Mouse (Mus musculus): ENCODE measurements around the gene Sypl.

Gene Sypl

GRCm38 (mm10) chr12:32953596-32954215 is at the start of gene Sypl:
Sypl (plus strand) TSS chr12:32953891.
- peak; percentile 96 for DNase-seq (ENCODE audit: low read depth, low spot score)

GRCm38 (mm10) chr12:32909686-32910085 is 44.0 kb upstream of the Sypl start:
- DNase-seq (ENCODE audit: low read depth, low spot score), result no peak

GRCm38 (mm10) chr12:32910092-32910491 is 43.6 kb upstream of the Sypl start:
- DNase-seq (ENCODE audit: low read depth, low spot score), result peak; percentile 82

- peak; percentile 71 for DNase-seq (ENCODE audit: low read depth, low spot score)
These were observed 43.0 kb upstream of the Sypl start for GRCm38 (mm10) chr12:32910560-32911194.

GRCm38 (mm10) chr12:32911569-32911968 is 42.1 kb upstream of the Sypl start:
- DNase-seq (ENCODE audit: low read depth, low spot score), result no peak

- DNase-seq (ENCODE audit: low read depth, low spot score), result no peak
These were observed 40.9 kb upstream of the Sypl start for GRCm38 (mm10) chr12:32912772-32913171.

GRCm38 (mm10) chr12:32918683-32919082 is 35.0 kb upstream of the Sypl start:
- no peak for DNase-seq (ENCODE audit: low read depth, low spot score)

- DNase-seq (ENCODE audit: low read depth, low spot score), result no peak
These were observed 34.6 kb upstream of the Sypl start for GRCm38 (mm10) chr12:32919091-32919490.

GRCm38 (mm10) chr12:32919527-32919926 is 34.2 kb upstream of the Sypl start:
- DNase-seq (ENCODE audit: low read depth, low spot score), result no peak

- no peak for DNase-seq (ENCODE audit: low read depth, low spot score)
These were observed 33.4 kb upstream of the Sypl start for GRCm38 (mm10) chr12:32920185-32920788.

GRCm38 (mm10) chr12:32921071-32921470 is 32.6 kb upstream of the Sypl start:
- no peak for DNase-seq (ENCODE audit: low read depth, low spot score)

- no peak for DNase-seq (ENCODE audit: low read depth, low spot score)
These were observed 32.1 kb upstream of the Sypl start for GRCm38 (mm10) chr12:32921532-32922131.

GRCm38 (mm10) chr12:32924245-32924644 is 29.4 kb upstream of the Sypl start:
- no peak for DNase-seq (ENCODE audit: low read depth, low spot score)

GRCm38 (mm10) chr12:32926331-32927172 is 27.1 kb upstream of the Sypl start:
- DNase-seq (ENCODE audit: low read depth, low spot score), result no peak

GRCm38 (mm10) chr12:32927231-32927835 is 26.4 kb upstream of the Sypl start:
- no peak for DNase-seq (ENCODE audit: low read depth, low spot score)

GRCm38 (mm10) chr12:32928180-32928579 is 25.5 kb upstream of the Sypl start:
- no peak for DNase-seq (ENCODE audit: low read depth, low spot score)

GRCm38 (mm10) chr12:32929831-32930513 is 23.7 kb upstream of the Sypl start:
- no peak for DNase-seq (ENCODE audit: low read depth, low spot score)

GRCm38 (mm10) chr12:32930566-32930965 is 23.1 kb upstream of the Sypl start:
- DNase-seq (ENCODE audit: low read depth, low spot score), result no peak

- DNase-seq (ENCODE audit: low read depth, low spot score), result no peak
These were observed 17.3 kb upstream of the Sypl start for GRCm38 (mm10) chr12:32936246-32936946.

- DNase-seq (ENCODE audit: low read depth, low spot score), result no peak
These were observed 12.6 kb upstream of the Sypl start for GRCm38 (mm10) chr12:32941141-32941540.
